Mouse (Mus musculus): Measurements from ENCODE around the gene Mtmr3. TPM values are rescaled to one million over a fixed set of nuclear protein-coding genes. Genes with fewer than 3 reads are reported as not detected.

Mtmr3 gene
- total and polyA plus RNA-seq, 3 experiments = 29.1 to 31.9 TPM; not detected in 1

- TF ChIP-seq MAFK (IDR thresholded peaks at IDR 0.05; ENCODE audit: borderline replicate concordance, low read depth, low read length) (no peak), GATA1 (IDR thresholded peaks at IDR 0.05; ENCODE audit: low read depth, low read length) (no peak), MAZ (IDR thresholded peaks at IDR 0.05; ENCODE audit: low read depth, low read length) (no peak), MXI1 (IDR thresholded peaks at IDR 0.05; ENCODE audit: low read depth, low read length) (no peak), RAD21 (IDR thresholded peaks at IDR 0.05; ENCODE audit: low read depth, low read length) (no peak), USF2 (IDR thresholded peaks at IDR 0.05; ENCODE audit: borderline replicate concordance in 1 of 2, insufficient read depth in 1 of 2, low read depth in 1 of 2, low read length in 2 of 2) (no peak), E2F4 (IDR thresholded peaks at IDR 0.05; ENCODE audit: borderline replicate concordance, low read depth, low read length) (no peak), KAT2A (conservative IDR thresholded peaks at IDR 0.05; ENCODE audit: low read depth, low read length) (no peak), ELF1 (IDR thresholded peaks at IDR 0.05; ENCODE audit: low read depth, low read length) (no peak), EP300 (IDR thresholded peaks at IDR 0.05; ENCODE audit: low read depth in 1 of 2, low read length in 2 of 2) (no peak), JUND (IDR thresholded peaks at IDR 0.05; ENCODE audit: low read depth, low read length) (no peak), RCOR1 (IDR thresholded peaks at IDR 0.05; ENCODE audit: low read depth, low read length) (no peak), UBTF (IDR thresholded peaks at IDR 0.05; ENCODE audit: borderline replicate concordance, insufficient read depth, low read depth, low read length) (no peak), ZMIZ1 (IDR thresholded peaks at IDR 0.05; ENCODE audit: low read depth, low read length) (no peak), MEF2A (IDR thresholded peaks at IDR 0.05; ENCODE audit: extremely low read depth, insufficient replicate concordance, low read depth, low read length, poor library complexity, severe bottlenecking) (no peak), HCFC1 (IDR thresholded peaks at IDR 0.05; ENCODE audit: low read depth, low read length) (no peak), ZKSCAN1 (IDR thresholded peaks at IDR 0.05; ENCODE audit: low read depth, low read length) (no peak)
- Histone ChIP-seq H3K9me3 (replicated peaks; ENCODE audit: insufficient read depth, low read length) (no peaks in the 10 kb centered on the region), H3K27ac (ENCODE audit: control insufficient read depth, low read depth, low read length) (no peak overlapping the region), H3K27me3 (ENCODE audit: control insufficient read depth in 1 of 2, insufficient read depth in 2 of 2, low read length in 2 of 2) (no peaks in the 10 kb centered on the region), H3K4me3 (ENCODE audit: control insufficient read depth in 1 of 2, insufficient read depth in 1 of 2, low read depth in 2 of 2, low read length in 2 of 2) (no peak overlapping the region), H3K4me1 (ENCODE audit: control insufficient read depth in 1 of 2, insufficient read depth in 2 of 2, low read length in 2 of 2) (peaks cover 0 to 5% of the 10 kb centered on the region in 2 experiments; a peak in 1 of 4 replicates), H3K9ac (ENCODE audit: control insufficient read depth, low read depth, low read length, poor library complexity, severe bottlenecking) (no peak overlapping the region), H3K36me3 (ENCODE audit: control insufficient read depth in 1 of 2, insufficient read depth in 2 of 2, low read length in 2 of 2) (peaks cover 5 to 57% of the 10 kb centered on the region in 2 experiments), H3K79me2 (ENCODE audit: control insufficient read depth, insufficient read depth, low read length, poor library complexity) (no peaks in the 10 kb centered on the region; the same call in 1 of the 2 replicates)
- no peak for DNase-seq (ENCODE audit: low read depth, low spot score)
Observed at GRCm38 (mm10) chr11:4518981-4519380, 75.7 kb downstream of the Mtmr3 start.

- Histone ChIP-seq H3K4me1 (ENCODE audit: control insufficient read depth in 1 of 2, insufficient read depth in 2 of 2, low read length in 2 of 2) (no peaks in the 10 kb centered on the region), H3K36me3 (ENCODE audit: control insufficient read depth in 1 of 2, insufficient read depth in 2 of 2, low read length in 2 of 2) (peaks cover 0 to 35% of the 10 kb centered on the region in 2 experiments; a peak in 2 of 4 replicates), H3K9ac (ENCODE audit: control insufficient read depth, low read depth, low read length, poor library complexity, severe bottlenecking) (no peak overlapping the region), H3K4me3 (ENCODE audit: control insufficient read depth in 1 of 2, insufficient read depth in 1 of 2, low read depth in 2 of 2, low read length in 2 of 2) (no peak overlapping the region), H3K9me3 (replicated peaks; ENCODE audit: insufficient read depth, low read length) (no peaks in the 10 kb centered on the region), H3K79me2 (ENCODE audit: control insufficient read depth, insufficient read depth, low read length, poor library complexity) (no peaks in the 10 kb centered on the region), H3K27me3 (ENCODE audit: control insufficient read depth in 1 of 2, insufficient read depth in 2 of 2, low read length in 2 of 2) (no peaks in the 10 kb centered on the region), H3K27ac (ENCODE audit: control insufficient read depth, low read depth, low read length) (no peak overlapping the region)
- TF ChIP-seq TAL1 (IDR thresholded peaks at IDR 0.05; ENCODE audit: low read length) = no peak
- TF ChIP-seq ZMIZ1 (IDR thresholded peaks at IDR 0.05; ENCODE audit: low read depth, low read length) = no peak
- DNase-seq (ENCODE audit: low read depth, low spot score) = no peak
Observed at GRCm38 (mm10) chr11:4507421-4507820, 87.2 kb downstream of the Mtmr3 start.

All from MEL (cell line).